Mouse (Mus musculus) limb, embryonic 14.5 days (tissue): ENCODE measurements around the gene Hspa1b. TPM values are rescaled to one million over a fixed set of nuclear protein-coding genes. Genes with fewer than 3 reads are reported as not detected.
"Not testable (repeated sequence)": the region's sequence is repeated elsewhere in the genome, so short reads cannot be mapped to it uniquely, and the experiment has no call there.

Experiments
- ATAC-seq: fragments of 200-750 bp; cut with Nextera tagmentation; 2 replicates; pipeline ENCODE4 v1.8.0; 2017; ENCODE audit warnings: low read depth, moderate number of reproducible peaks, moderate TSS enrichment; ENCODE audit not compliant: low FRiP score
- DNase-seq: peaks from one replicate; pipeline ENCODE4 v3.0.0-alpha.2; 2015; ENCODE audit warnings: low spot score
- H3K27ac ChIP-seq: fragments of 300-500 bp; sonication (generic); replicated peaks from 2 replicates; pipeline ENCODE4 v1.5.1; 2014; ENCODE audit warnings: low read depth, mild to moderate bottlenecking, low read length, moderate library complexity, mixed read lengths
- H3K27me3 ChIP-seq: fragments of 300-500 bp; sonication (generic); 2 replicates; pipeline ENCODE4 v1.6.1; 2014; ENCODE audit warnings: low read length, mixed read lengths; ENCODE audit not compliant: control insufficient read depth, insufficient read depth
- H3K36me3 ChIP-seq: fragments of 300-500 bp; sonication (generic); 2 replicates; pipeline ENCODE4 v1.6.1; 2014; ENCODE audit warnings: mild to moderate bottlenecking, low read length, moderate library complexity, mixed read lengths; ENCODE audit not compliant: control insufficient read depth, insufficient read depth
- H3K4me1 ChIP-seq: fragments of 300-500 bp; sonication (generic); 2 replicates; pipeline ENCODE4 v1.6.1; 2014; ENCODE audit warnings: antibody characterized with exemption, low read length, mixed read lengths; ENCODE audit not compliant: control insufficient read depth, insufficient read depth
- H3K4me2 ChIP-seq: fragments of 300-500 bp; sonication (generic); replicated peaks from 2 replicates; pipeline ENCODE4 v1.6.1; 2014; ENCODE audit warnings: low read depth, mild to moderate bottlenecking, low read length, moderate library complexity; ENCODE audit not compliant: severe bottlenecking
- H3K4me3 ChIP-seq: fragments of 300-500 bp; sonication (generic); replicated peaks from 2 replicates; pipeline ENCODE4 v1.5.1; 2014; ENCODE audit warnings: low read length
- H3K9ac ChIP-seq: fragments of 300-500 bp; sonication (generic); 2 replicates; pipeline ENCODE4 v1.6.1; 2014; ENCODE audit warnings: mild to moderate bottlenecking, low read depth, low read length, moderate library complexity; ENCODE audit not compliant: severe bottlenecking
- H3K9me3 ChIP-seq: fragments of 300-500 bp; sonication (generic); 2 replicates; pipeline ENCODE4 v1.6.1; 2016; ENCODE audit warnings: low read length; ENCODE audit not compliant: control insufficient read depth
- POLR2A ChIP-seq: fragments of 200-500 bp; IDR thresholded peaks from 2 replicates; pipeline ENCODE4 v1.8.0; 2012; ENCODE audit warnings: inconsistent platforms, mild to moderate bottlenecking, moderate library complexity, borderline replicate concordance; ENCODE audit not compliant: insufficient read depth, insufficient read length; ENCODE audit errors: extremely low read depth
- WGBS: fragments of 180-500 bp; shearing (Covaris S2); extraction: QIAGEN DNeasy Blood & Tissue Kit; methylation state at CpG from one replicate; pipeline ENCODE4 v1.1.7; 2014; 5-methylcytosine and 5-hydroxymethylcytosine counted together
- polyA plus RNA-seq, 2 experiments: library from polyadenylated mRNA; depleted of rRNA in 1 of 2; stranded (reverse) in 1 of 2; unstranded in 1 of 2; fragments of >200 nt; fragmentation: Nextera tagmentation in 1 of 2; extraction: Ambion mirVana in 1 of 2; gene quantifications; 2 replicates each; pipeline versions ENCODE4 v1.2.1 to v1.2.3; 2012 to 2014

Gene Hspa1b
- polyA plus RNA-seq (2012; rRNA removed): 22.8 and 25.6 TPM in 2 replicates
- polyA plus RNA-seq (2014; fragmentation: Nextera tagmentation; extraction: Ambion mirVana): 1.6 and 2.2 TPM in 2 replicates

DNA sequence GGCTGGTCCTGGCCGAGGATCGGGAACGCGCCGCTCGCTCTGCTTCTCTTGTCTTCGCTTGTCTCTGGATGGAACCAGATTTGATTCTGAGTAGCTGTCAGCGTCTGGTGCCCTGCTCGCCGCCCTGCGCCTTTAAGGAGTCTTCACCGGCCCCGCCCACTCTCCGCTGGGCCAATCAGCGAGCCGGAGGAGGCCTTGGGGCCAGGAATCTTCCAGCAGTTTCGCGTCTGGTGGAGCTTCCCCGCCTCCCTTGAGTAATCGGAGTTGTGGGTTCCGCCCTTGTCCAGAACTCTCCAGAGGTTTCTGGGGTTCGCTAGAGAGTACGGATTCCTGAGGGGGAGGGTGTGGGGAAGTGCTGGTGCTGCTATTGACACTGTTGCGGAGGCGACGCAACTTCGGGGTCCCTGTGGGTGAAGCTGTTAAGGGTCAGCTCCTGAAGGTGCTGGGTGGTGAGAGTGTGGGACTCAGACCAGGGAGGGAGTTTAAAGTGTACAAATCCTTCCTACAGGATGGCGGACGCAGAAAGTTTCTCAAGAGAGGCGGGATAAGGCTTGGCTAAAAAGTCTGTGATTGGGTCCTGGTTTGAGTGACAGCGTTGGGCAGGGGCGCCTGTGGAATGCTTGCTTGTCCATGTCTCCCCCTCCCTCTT, at the start of gene Hspa1b:
TSS of gene Hspa1b (minus strand) at position 109 of the 649 bp plus-strand sequence.
- Histone ChIP-seq H3K9ac (peak within 1 kb of the TSS; percentile 61), H3K4me3 (peak within 1 kb of the TSS; percentile 50), H3K27ac (peak within 1 kb of the TSS; percentile 88), H3K4me2 (peak within 1 kb of the TSS; percentile 67)
- H3K36me3 ChIP-seq, H3K27me3 ChIP-seq, H3K4me1 ChIP-seq, H3K9me3 ChIP-seq: not testable (repeated sequence)
- WGBS: under 1% methylated on average over 25 of the region's 32 CpGs
- peak; percentile 59; the same call in 1 of the 2 replicates for TF ChIP-seq POLR2A
- ATAC-seq: peak; percentile 95
- peak; percentile 89 for DNase-seq

DNA sequence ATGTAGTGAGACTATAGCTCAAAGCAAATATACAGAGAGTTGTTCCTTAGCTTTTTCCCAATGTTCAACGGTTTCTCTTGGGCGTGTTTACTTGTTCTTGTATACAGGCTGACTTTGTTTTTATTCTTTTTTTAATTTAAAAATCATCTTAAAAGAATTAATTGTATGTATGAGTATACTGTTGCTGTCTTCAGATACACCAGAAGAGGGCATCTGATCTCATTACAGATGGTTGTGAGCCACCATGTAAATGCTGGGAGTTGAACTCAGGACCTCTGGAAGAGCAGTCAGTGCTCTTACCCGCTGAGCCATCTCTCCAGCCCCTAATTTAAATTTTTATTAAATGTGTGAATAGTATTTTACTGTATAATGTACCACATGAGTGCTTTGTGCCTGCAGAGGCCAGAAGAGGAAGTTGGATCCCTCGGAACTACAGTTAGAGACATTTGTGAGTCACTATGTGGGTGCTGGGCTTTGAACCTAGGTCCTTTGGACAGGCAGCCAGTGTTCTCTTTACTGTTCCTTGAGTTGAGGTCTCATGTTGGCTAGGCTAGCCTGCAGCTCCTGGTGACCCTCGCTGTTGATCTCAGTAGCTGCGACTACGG, 48.5 kb upstream of the Hspa1b start:
- Histone ChIP-seq H3K36me3 (peaks cover 82% of the 10 kb centered on the region), H3K4me3 (no peak overlapping the region), H3K9ac (no peak overlapping the region), H3K27ac (no peak overlapping the region), H3K4me1 (peaks cover 6% of the 10 kb centered on the region), H3K27me3 (no peaks in the 10 kb centered on the region), H3K9me3 (no peaks in the 10 kb centered on the region), H3K4me2 (no peak overlapping the region)
- no peak for TF ChIP-seq POLR2A
- no peak for DNase-seq
- ATAC-seq: no peak
- WGBS: 95% methylated on average over 7 of the region's 7 CpGs

DNA sequence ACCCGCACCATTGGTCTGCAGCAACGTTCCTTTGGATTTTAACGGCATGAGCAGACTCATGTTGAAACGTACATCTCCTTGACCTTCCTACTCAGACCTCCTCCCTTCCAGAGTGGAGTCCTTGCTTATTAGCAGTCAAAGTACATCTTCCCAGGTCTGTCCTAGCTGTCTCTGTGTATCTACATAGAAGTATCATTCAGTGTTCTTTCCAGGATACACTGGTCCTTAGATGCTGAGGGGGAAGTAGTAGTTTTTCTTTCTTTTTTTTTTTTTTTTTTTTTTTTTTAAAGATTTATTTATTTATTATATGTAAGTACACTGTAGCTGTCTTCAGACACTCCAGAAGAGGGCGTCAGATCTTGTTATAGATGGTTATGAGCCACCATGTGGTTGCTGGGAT, 46.9 kb upstream of the Hspa1b start:
- peaks cover 66% of the 10 kb centered on the region for H3K36me3 ChIP-seq
- DNase-seq, H3K4me3 ChIP-seq, H3K9me3 ChIP-seq, H3K27ac ChIP-seq, H3K4me2 ChIP-seq, H3K27me3 ChIP-seq, ATAC-seq, H3K9ac ChIP-seq: not testable (repeated sequence)
- 94% methylated on average over 4 of the region's 5 CpGs for WGBS
- H3K4me1 ChIP-seq: peaks cover 11% of the 10 kb centered on the region

DNA sequence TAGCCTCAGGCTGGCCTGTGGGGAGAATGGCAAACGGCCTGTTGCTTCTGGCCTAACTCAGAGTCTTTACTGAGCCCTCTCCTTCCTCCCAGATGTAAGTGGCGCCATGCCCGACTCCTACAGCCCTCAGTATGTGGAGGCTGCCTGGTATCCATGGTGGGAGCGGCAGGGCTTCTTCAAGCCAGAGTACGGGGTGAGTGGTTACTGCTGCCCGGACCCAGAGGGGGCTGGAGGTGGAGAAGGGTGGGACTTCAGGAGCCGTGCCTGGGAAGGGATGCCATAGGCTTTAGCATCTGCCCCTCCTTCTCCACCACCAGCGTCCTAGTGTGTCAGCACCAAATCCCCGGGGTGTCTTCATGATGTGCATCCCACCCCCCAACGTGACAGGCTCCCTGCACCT, 46.1 kb upstream of the Hspa1b start:
- no peak overlapping the region for H3K4me2 ChIP-seq
- H3K27me3 ChIP-seq: no peaks in the 10 kb centered on the region
- H3K4me3 ChIP-seq: no peak overlapping the region
- peaks cover 58% of the 10 kb centered on the region for H3K36me3 ChIP-seq
- TF ChIP-seq POLR2A: no peak
- H3K27ac ChIP-seq: no peak overlapping the region
- no peak for ATAC-seq
- DNase-seq: no peak
- 93% methylated on average over 10 of the region's 10 CpGs for WGBS
- H3K9me3 ChIP-seq: no peaks in the 10 kb centered on the region
- H3K4me1 ChIP-seq: peaks cover 11% of the 10 kb centered on the region
- H3K9ac ChIP-seq: no peak overlapping the region

DNA sequence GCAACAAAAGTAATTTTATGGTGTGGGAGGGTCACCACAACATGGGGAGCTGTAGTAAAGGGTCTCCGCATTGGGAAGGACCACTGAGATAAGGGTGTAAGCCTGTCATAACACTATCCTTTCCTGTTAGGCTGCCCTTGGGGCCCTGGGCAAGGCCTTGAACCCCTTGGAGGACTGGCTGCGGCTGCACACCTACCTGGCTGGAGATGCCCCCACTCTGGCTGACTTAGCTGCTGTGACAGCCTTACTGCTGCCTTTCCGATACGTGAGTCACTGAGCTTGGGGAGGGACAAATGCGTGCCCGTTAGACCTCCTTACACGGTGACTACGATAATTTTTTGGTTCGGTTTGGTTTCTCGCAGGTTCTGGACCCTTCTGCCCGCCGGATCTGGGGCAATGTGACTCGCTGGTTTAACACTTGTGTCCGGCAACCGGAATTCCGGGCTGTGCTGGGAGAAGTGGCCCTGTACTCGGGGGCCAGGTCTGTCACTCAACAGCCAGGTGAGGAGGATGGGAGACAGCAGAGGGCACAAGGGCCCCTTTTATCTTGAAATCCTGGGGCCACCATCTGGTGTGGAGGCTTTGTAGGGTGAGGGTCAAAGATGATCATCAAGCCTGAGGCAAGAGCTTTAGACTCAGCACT, 45.2 kb upstream of the Hspa1b start:
- Histone ChIP-seq H3K36me3 (peaks cover 51% of the 10 kb centered on the region), H3K4me3 (no peak overlapping the region), H3K4me2 (no peak overlapping the region), H3K27ac (no peak overlapping the region), H3K4me1 (peaks cover 16% of the 10 kb centered on the region), H3K9me3 (no peaks in the 10 kb centered on the region), H3K9ac (no peak overlapping the region), H3K27me3 (no peaks in the 10 kb centered on the region)
- ATAC-seq (no peak), DNase-seq (no peak)
- no peak for TF ChIP-seq POLR2A
- WGBS: 95% methylated on average over 17 of the region's 17 CpGs
